Mouse (Mus musculus): Measurements from ENCODE around the gene Osbpl8.

DNA sequence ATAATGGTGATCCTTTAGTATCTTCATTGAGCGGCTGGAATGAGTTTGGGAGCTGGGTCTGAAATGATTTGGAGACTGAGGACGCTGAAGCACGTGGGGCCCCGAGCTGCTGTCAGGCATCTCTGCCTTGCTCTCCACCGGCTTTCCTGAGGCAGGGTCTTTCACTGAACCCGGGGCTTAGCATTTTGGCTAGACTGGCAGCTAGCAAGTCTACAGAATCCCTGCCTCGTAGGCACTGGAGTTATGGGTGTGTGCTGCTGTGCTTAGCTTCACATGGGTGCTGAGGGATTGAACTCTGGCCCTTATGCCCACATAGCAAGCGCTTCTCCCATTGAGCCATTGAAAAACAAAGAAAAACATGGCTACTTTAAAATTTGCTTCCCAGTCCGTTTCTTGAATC is 42.8 kb downstream of the Osbpl8 start:
- TF ChIP-seq TAL1 (IDR thresholded peaks at IDR 0.05; ENCODE audit: low read length): no peak
- TF ChIP-seq GATA1 (IDR thresholded peaks at IDR 0.05; ENCODE audit: low read length): no peak
